Mouse (Mus musculus) stomach, postnatal 0 days (tissue): ENCODE results near the gene Pbx3. TPM values are rescaled to one million over a fixed set of nuclear protein-coding genes. Genes with fewer than 3 reads are reported as not detected.

Experiments used
- ATAC-seq: fragments of 200-750 bp; cut with Nextera tagmentation; 2 replicates; pipeline ENCODE4 v1.8.0; 2017; ENCODE audit not compliant: low FRiP score, low TSS enrichment
- DNase-seq: peaks from one replicate; pipeline ENCODE4 v3.0.0-alpha.2; 2016; ENCODE audit warnings: low spot score
- H3K27ac ChIP-seq: fragments of 300-500 bp; sonication (generic); replicated peaks from 2 replicates; pipeline ENCODE4 v1.5.1; 2014; ENCODE audit warnings: mild to moderate bottlenecking, control low read depth
- H3K27me3 ChIP-seq: fragments of 300-500 bp; sonication (generic); 2 replicates; pipeline ENCODE4 v1.6.1; 2014; ENCODE audit warnings: low read length; ENCODE audit not compliant: control insufficient read depth, insufficient read depth
- H3K36me3 ChIP-seq: fragments of 300-500 bp; sonication (generic); 2 replicates; pipeline ENCODE4 v1.6.1; 2014; ENCODE audit warnings: low read length, mixed read lengths; ENCODE audit not compliant: control insufficient read depth, insufficient read depth
- H3K4me1 ChIP-seq: fragments of 300-500 bp; sonication (generic); replicated peaks from 2 replicates; pipeline ENCODE4 v1.6.1; 2014; ENCODE audit warnings: antibody characterized with exemption; ENCODE audit not compliant: control insufficient read depth, insufficient read depth
- H3K4me2 ChIP-seq: fragments of 300-500 bp; sonication (generic); replicated peaks from 2 replicates; pipeline ENCODE4 v1.6.1; 2014; ENCODE audit warnings: low read depth, mild to moderate bottlenecking, control low read depth, moderate library complexity
- H3K4me3 ChIP-seq: fragments of 300-500 bp; sonication (generic); 2 replicates; pipeline ENCODE4 v1.5.1; 2014; ENCODE audit warnings: low read depth, low read length, control low read depth
- H3K9ac ChIP-seq: fragments of 300-500 bp; sonication (generic); 2 replicates; pipeline ENCODE4 v1.6.1; 2014; ENCODE audit warnings: mild to moderate bottlenecking, low read length, control low read depth, mixed read lengths
- H3K9me3 ChIP-seq: fragments of 300-500 bp; sonication (generic); 2 replicates; pipeline ENCODE4 v1.6.1; 2016; ENCODE audit warnings: low read length; ENCODE audit not compliant: control insufficient read depth
- CTCF ChIP-seq: IDR thresholded peaks from 2 replicates; pipeline ENCODE4 v1.5.1; 2016; ENCODE audit warnings: antibody characterized with exemption, low read depth, mild to moderate bottlenecking, moderate library complexity
- EP300 ChIP-seq: optimal IDR thresholded peaks from 2 replicates; pipeline ENCODE3; 2016; ENCODE audit warnings: antibody characterized with exemption
- WGBS: fragments of 180-500 bp; shearing (Covaris S2); extraction: QIAGEN DNeasy Blood & Tissue Kit; methylation state at CpG from one replicate; pipeline ENCODE4 v1.1.7; 2014; 5-methylcytosine and 5-hydroxymethylcytosine counted together
- polyA plus RNA-seq: library from polyadenylated mRNA; unstranded; fragments of >200 nt; fragmentation: Nextera tagmentation; extraction: Ambion mirVana; gene quantifications from 2 replicates; pipeline ENCODE4 v1.2.1, GENCODE M21; 2015

Gene Pbx3
- polyA plus RNA-seq, 1 experiment from 2014 or later, result 11.6 TPM

DNA sequence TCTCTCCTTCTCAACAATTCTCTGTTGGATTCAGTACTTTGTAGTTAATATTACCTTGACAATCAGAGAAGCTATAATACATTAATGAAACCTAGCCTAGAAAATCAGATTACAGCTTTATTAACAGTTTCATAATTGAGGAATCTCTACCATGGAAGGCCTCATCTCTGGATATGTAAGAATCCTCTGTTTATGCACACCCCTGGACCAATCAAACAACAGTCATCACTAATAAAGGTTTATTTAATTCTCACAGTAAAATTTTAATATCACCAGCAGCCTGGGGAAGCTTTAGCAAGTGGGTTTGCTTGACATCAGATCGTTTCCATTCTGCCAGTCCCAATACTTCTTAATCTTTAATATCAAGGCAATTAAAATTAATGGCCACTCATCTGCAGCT is 191.3 kb downstream of the Pbx3 start:
- Histone ChIP-seq H3K9me3 (no peaks in the 10 kb centered on the region), H3K4me3 (no peak overlapping the region), H3K27ac (no peak overlapping the region), H3K4me1 (no peaks in the 10 kb centered on the region), H3K27me3 (no peaks in the 10 kb centered on the region), H3K36me3 (no peaks in the 10 kb centered on the region), H3K9ac (no peak overlapping the region), H3K4me2 (no peak overlapping the region)
- 81% methylated on average over 1 of the region's 1 CpGs for WGBS
- TF ChIP-seq CTCF, result no peak
- TF ChIP-seq EP300, result no peak
- ATAC-seq (no peak), DNase-seq (no peak)

DNA sequence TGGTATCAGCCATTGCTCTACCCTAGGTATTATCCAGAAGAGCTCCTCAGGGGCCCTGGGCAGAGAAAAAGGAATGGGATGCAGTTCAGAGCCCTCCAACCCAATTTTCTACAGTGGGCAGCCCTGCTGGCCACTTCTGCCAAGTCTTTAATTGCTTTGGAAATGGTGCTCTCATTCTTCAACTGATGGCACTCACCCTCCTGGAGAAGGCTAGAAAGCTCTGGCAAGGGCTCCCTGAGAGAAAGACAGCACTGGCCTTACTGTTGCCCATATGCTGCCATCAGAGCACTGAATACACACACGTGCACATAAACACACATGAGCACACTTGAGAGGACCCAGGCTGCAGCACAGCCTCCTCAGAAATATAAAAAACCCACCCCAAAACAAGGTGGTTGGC is 193.6 kb downstream of the Pbx3 start:
- H3K36me3 ChIP-seq, result no peaks in the 10 kb centered on the region
- H3K27me3 ChIP-seq, result no peaks in the 10 kb centered on the region
- ATAC-seq, result no peak
- 80% methylated on average over 1 of the region's 1 CpGs for WGBS
- H3K4me3 ChIP-seq, result no peak overlapping the region
- no peak overlapping the region for H3K4me2 ChIP-seq
- H3K9ac ChIP-seq, result no peak overlapping the region
- no peak for DNase-seq
- H3K4me1 ChIP-seq, result no peaks in the 10 kb centered on the region
- TF ChIP-seq EP300 (no peak), CTCF (no peak)
- H3K27ac ChIP-seq, result no peak overlapping the region
- no peaks in the 10 kb centered on the region for H3K9me3 ChIP-seq

- Histone ChIP-seq H3K4me2 (no peak overlapping the region), H3K4me1 (no peaks in the 10 kb centered on the region), H3K27me3 (no peaks in the 10 kb centered on the region), H3K9me3 (no peaks in the 10 kb centered on the region), H3K27ac (no peak overlapping the region), H3K36me3 (no peaks in the 10 kb centered on the region), H3K9ac (no peak overlapping the region), H3K4me3 (no peak overlapping the region)
- ATAC-seq (no peak), DNase-seq (no peak)
- TF ChIP-seq CTCF (no peak), EP300 (no peak)
These were observed 194.3 kb downstream of the Pbx3 start for GRCm38 (mm10) chr2:34178653-34179052.

DNA sequence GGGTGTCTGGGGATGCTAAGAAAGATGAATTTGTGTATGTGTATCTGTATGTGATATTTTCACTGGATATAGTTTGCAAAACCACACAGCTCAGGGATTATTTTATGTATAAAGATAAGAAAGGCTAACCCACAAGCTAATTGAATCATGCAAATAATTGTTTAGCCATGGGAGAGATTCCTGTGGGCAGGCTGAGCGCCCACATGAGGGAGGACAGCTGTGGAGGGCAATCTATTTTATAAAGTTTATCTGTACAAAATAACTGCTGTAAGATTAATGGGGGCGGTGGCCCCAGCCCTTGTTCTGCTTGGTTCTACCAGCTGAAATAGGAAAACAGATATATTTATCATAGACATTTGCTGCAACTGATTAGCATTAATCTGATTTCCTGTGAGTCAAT is 202.5 kb downstream of the Pbx3 start:
- WGBS, result 81% methylated on average over 2 of the region's 2 CpGs
- no peak for ATAC-seq
- Histone ChIP-seq H3K4me1 (no peaks in the 10 kb centered on the region), H3K36me3 (peaks cover 5% of the 10 kb centered on the region; the same call in 1 of the 2 replicates), H3K9ac (no peak overlapping the region), H3K4me2 (no peak overlapping the region), H3K27ac (no peak overlapping the region), H3K9me3 (no peaks in the 10 kb centered on the region), H3K27me3 (no peaks in the 10 kb centered on the region), H3K4me3 (no peak overlapping the region)
- TF ChIP-seq EP300, result no peak
- no peak for TF ChIP-seq CTCF
- DNase-seq, result no peak

GRCm38 (mm10) chr2:34169626-34170025 is 203.3 kb downstream of the Pbx3 start:
- TF ChIP-seq EP300 (no peak), CTCF (no peak)
- WGBS, result 79% methylated on average over 2 of the region's 2 CpGs
- no peak overlapping the region for H3K27ac ChIP-seq
- no peak overlapping the region for H3K9ac ChIP-seq
- peaks cover 5% of the 10 kb centered on the region; the same call in 1 of the 2 replicates for H3K36me3 ChIP-seq
- no peak overlapping the region for H3K4me2 ChIP-seq
- ATAC-seq (no peak), DNase-seq (no peak)
- H3K27me3 ChIP-seq, result no peaks in the 10 kb centered on the region
- no peaks in the 10 kb centered on the region for H3K4me1 ChIP-seq
- H3K4me3 ChIP-seq, result no peak overlapping the region
- H3K9me3 ChIP-seq, result no peaks in the 10 kb centered on the region

DNA sequence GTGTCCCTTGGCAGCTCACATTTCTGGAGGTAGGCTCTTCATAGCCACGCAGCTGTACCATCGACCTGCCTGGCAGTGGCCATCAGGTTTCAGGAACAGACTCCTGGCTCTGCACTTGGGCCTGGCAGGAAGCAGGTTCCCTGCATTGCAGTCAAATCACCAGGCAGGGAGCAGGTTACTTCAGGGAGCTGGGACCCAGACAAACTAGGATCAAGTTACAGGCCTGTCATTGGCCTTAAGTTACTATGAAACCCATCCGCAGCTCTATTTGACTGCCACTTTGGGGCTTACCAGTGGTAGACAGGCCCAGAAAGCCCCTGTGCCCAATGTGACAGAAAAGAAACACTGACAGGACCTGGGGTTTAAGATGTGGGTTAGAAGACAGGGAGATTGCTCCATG is 204.8 kb downstream of the Pbx3 start:
- H3K4me1 ChIP-seq, result no peaks in the 10 kb centered on the region
- H3K4me3 ChIP-seq, result no peak overlapping the region
- H3K27me3 ChIP-seq, result no peaks in the 10 kb centered on the region
- no peak overlapping the region for H3K4me2 ChIP-seq
- H3K36me3 ChIP-seq, result peaks cover 5% of the 10 kb centered on the region; the same call in 1 of the 2 replicates
- no peak overlapping the region for H3K9ac ChIP-seq
- DNase-seq (no peak), ATAC-seq (no peak)
- TF ChIP-seq CTCF (no peak), EP300 (no peak)
- H3K9me3 ChIP-seq, result no peaks in the 10 kb centered on the region
- H3K27ac ChIP-seq, result no peak overlapping the region
- 70% methylated on average over 3 of the region's 3 CpGs for WGBS
